Mouse (Mus musculus) liver, postnatal 0 days (tissue): ENCODE data around the gene Dcaf7. TPM values are rescaled to one million over a fixed set of nuclear protein-coding genes. Genes with fewer than 3 reads are reported as not detected.
"Not testable (repeated sequence)": the region's sequence is repeated elsewhere in the genome, so short reads cannot be mapped to it uniquely, and the experiment has no call there.

Experiments used
- ATAC-seq: fragments of 200-750 bp; cut with Nextera tagmentation; 2 replicates; pipeline ENCODE4 v1.8.0; 2017; ENCODE audit warnings: mild to moderate bottlenecking, moderate library complexity
- DNase-seq: peaks from one replicate; pipeline ENCODE4 v3.0.0-alpha.2; 2016
- H3K27ac ChIP-seq: fragments of 300-500 bp; sonication (generic); 2 replicates; pipeline ENCODE4 v1.5.1; 2014; ENCODE audit warnings: antibody characterized with exemption, moderate library complexity, mild to moderate bottlenecking, low read depth
- H3K27me3 ChIP-seq: fragments of 300-500 bp; sonication (generic); 2 replicates; pipeline ENCODE4 v1.6.1; 2014; ENCODE audit warnings: low read length, control low read depth, mixed read lengths; ENCODE audit not compliant: insufficient read depth
- H3K36me3 ChIP-seq: fragments of 300-500 bp; sonication (generic); replicated peaks from 2 replicates; pipeline ENCODE4 v1.6.1; 2014; ENCODE audit warnings: mild to moderate bottlenecking, control low read depth, low read length, moderate library complexity, mixed read lengths; ENCODE audit not compliant: insufficient read depth
- H3K4me1 ChIP-seq: fragments of 300-500 bp; sonication (generic); 2 replicates; pipeline ENCODE4 v1.6.1; 2014; ENCODE audit warnings: antibody characterized with exemption, mild to moderate bottlenecking, control low read depth; ENCODE audit not compliant: insufficient read depth
- H3K4me2 ChIP-seq: fragments of 300-500 bp; sonication (generic); 2 replicates; pipeline ENCODE4 v1.6.1; 2014; ENCODE audit warnings: low read depth, mild to moderate bottlenecking, low read length, moderate library complexity, mixed read lengths
- H3K4me3 ChIP-seq: fragments of 300-500 bp; sonication (generic); 2 replicates; pipeline ENCODE4 v1.5.1; 2014; ENCODE audit warnings: low read depth, low read length
- H3K9ac ChIP-seq: fragments of 300-500 bp; sonication (generic); replicated peaks from 2 replicates; pipeline ENCODE4 v1.6.1; 2014; ENCODE audit warnings: mild to moderate bottlenecking, moderate library complexity
- H3K9me3 ChIP-seq: fragments of 300-500 bp; sonication (generic); 2 replicates; pipeline ENCODE4 v1.6.1; 2016; ENCODE audit warnings: mild to moderate bottlenecking, control low read depth, low read length, mixed read lengths
- CTCF ChIP-seq: sonication (generic); IDR thresholded peaks from 2 replicates; pipeline ENCODE4 v1.5.1; 2016; ENCODE audit warnings: antibody characterized with exemption, low read depth
- EP300 ChIP-seq: IDR thresholded peaks from 2 replicates; pipeline ENCODE4 v1.6.1; 2016; ENCODE audit warnings: antibody characterized with exemption, low read depth, mild to moderate bottlenecking
- WGBS: fragments of 180-500 bp; shearing (Covaris S2); extraction: QIAGEN DNeasy Blood & Tissue Kit; methylation state at CpG from one replicate; pipeline ENCODE4 v1.1.7; 2014; ENCODE audit not compliant: insufficient replicate concordance; 5-methylcytosine and 5-hydroxymethylcytosine counted together
- polyA plus RNA-seq: library from polyadenylated mRNA; unstranded; fragments of >200 nt; fragmentation: Nextera tagmentation; extraction: Ambion mirVana; gene quantifications from 2 replicates; pipeline ENCODE4 v1.2.1, GENCODE M21; 2015

Dcaf7 gene
- polyA plus RNA-seq, 1 experiment from 2014 or later: 20.6 TPM

- Histone ChIP-seq H3K36me3 (no peaks in the 10 kb centered on the region), H3K27ac (no peak overlapping the region), H3K4me1 (0 out of 2 replicates have a peak, but pooled peaks cover 3% of the 10 kb centered on the region), H3K9me3 (no peaks in the 10 kb centered on the region), H3K4me3 (no peak overlapping the region), H3K4me2 (no peak overlapping the region), H3K9ac (no peak overlapping the region), H3K27me3 (peaks cover 86% of the 10 kb centered on the region)
- TF ChIP-seq EP300 (no peak), CTCF (no peak)
- DNase-seq (no peak), ATAC-seq (no peak)
- 70% methylated on average over 5 of the region's 5 CpGs for WGBS
These were observed 20.2 kb upstream of the Dcaf7 start for GRCm38 (mm10) chr11:106016440-106016839.

GRCm38 (mm10) chr11:106020051-106020763 lies 16.5 kb upstream of the Dcaf7 start:
- Histone ChIP-seq H3K9me3 (no peaks in the 10 kb centered on the region), H3K4me3 (no peak overlapping the region), H3K27ac (no peak overlapping the region), H3K36me3 (no peaks in the 10 kb centered on the region), H3K4me2 (no peak overlapping the region), H3K9ac (no peak overlapping the region), H3K27me3 (peaks cover 86% of the 10 kb centered on the region), H3K4me1 (0 out of 2 replicates have a peak, but pooled peaks cover 3% of the 10 kb centered on the region)
- TF ChIP-seq EP300 (no peak), CTCF (no peak)
- WGBS: 3% methylated on average over 50 of the region's 50 CpGs
- DNase-seq (no peak), ATAC-seq (no peak)

- Histone ChIP-seq H3K27me3 (peaks cover 57% of the 10 kb centered on the region), H3K36me3 (peaks cover 6% of the 10 kb centered on the region; the same call in 1 of the 2 replicates), H3K9me3 (no peaks in the 10 kb centered on the region), H3K27ac (no peak overlapping the region), H3K4me2 (no peak overlapping the region), H3K4me1 (0 out of 2 replicates have a peak, but pooled peaks cover 3% of the 10 kb centered on the region), H3K4me3 (no peak overlapping the region), H3K9ac (no peak overlapping the region)
- ATAC-seq (no peak), DNase-seq (no peak)
- no peak for TF ChIP-seq CTCF
- TF ChIP-seq EP300: no peak
- 58% methylated on average over 3 of the region's 3 CpGs for WGBS
These were observed 10.9 kb upstream of the Dcaf7 start for GRCm38 (mm10) chr11:106025774-106026173.

- peak; percentile 78 for DNase-seq
- H3K4me2 ChIP-seq: no peak overlapping the region
- H3K4me3 ChIP-seq: no peak overlapping the region
- ATAC-seq: peak; percentile 54
- 0 out of 2 replicates have a peak, but pooled peaks cover 3% of the 10 kb centered on the region for H3K4me1 ChIP-seq
- TF ChIP-seq EP300 (no peak), CTCF (peak; percentile 84)
- WGBS: 27% methylated on average over 10 of the region's 11 CpGs
- no peaks in the 10 kb centered on the region for H3K9me3 ChIP-seq
- no peak overlapping the region for H3K27ac ChIP-seq
- H3K9ac ChIP-seq: no peak overlapping the region
- peaks cover 6% of the 10 kb centered on the region; the same call in 1 of the 2 replicates for H3K36me3 ChIP-seq
- H3K27me3 ChIP-seq: peaks cover 49% of the 10 kb centered on the region
These were observed 10.1 kb upstream of the Dcaf7 start for GRCm38 (mm10) chr11:106026465-106027151.

GRCm38 (mm10) chr11:106027607-106028006 lies 9.1 kb upstream of the Dcaf7 start:
- no peak for TF ChIP-seq CTCF
- no peak for TF ChIP-seq EP300
- peak; percentile 17 for ATAC-seq
- H3K9me3 ChIP-seq: no peaks in the 10 kb centered on the region
- H3K4me3 ChIP-seq: no peak overlapping the region
- 0 out of 2 replicates have a peak, but pooled peaks cover 3% of the 10 kb centered on the region for H3K4me1 ChIP-seq
- H3K4me2 ChIP-seq: no peak overlapping the region
- DNase-seq: no peak
- no peak overlapping the region for H3K27ac ChIP-seq
- H3K36me3 ChIP-seq: peaks cover 6% of the 10 kb centered on the region; the same call in 1 of the 2 replicates
- WGBS: 87% methylated on average over 5 of the region's 5 CpGs
- H3K9ac ChIP-seq: no peak overlapping the region
- H3K27me3 ChIP-seq: peaks cover 39% of the 10 kb centered on the region

- not testable (repeated sequence) for H3K9me3 ChIP-seq, H3K27me3 ChIP-seq, H3K9ac ChIP-seq, H3K4me1 ChIP-seq, H3K36me3 ChIP-seq, ATAC-seq, DNase-seq, H3K27ac ChIP-seq
- 18% methylated on average over 7 of the region's 25 CpGs for WGBS
- Histone ChIP-seq H3K4me3 (peak overlapping the region; percentile 42), H3K4me2 (peak overlapping the region; percentile 45)
These were observed 4.6 kb upstream of the Dcaf7 start for GRCm38 (mm10) chr11:106032074-106032473.
